Mouse (Mus musculus) midbrain, embryonic 15.5 days (tissue): ENCODE measurements around the gene Aldh1l1. TPM values are rescaled to one million over a fixed set of nuclear protein-coding genes. Genes with fewer than 3 reads are reported as not detected.

Experiments
- ATAC-seq: fragments of 200-750 bp; cut with Nextera tagmentation; replicated peaks from 2 replicates; pipeline ENCODE4 v1.8.0; 2017; ENCODE audit warnings: moderate TSS enrichment
- H3K27ac ChIP-seq: fragments of 300-500 bp; sonication (generic); 2 replicates; pipeline ENCODE4 v1.5.1; 2015; ENCODE audit warnings: mild to moderate bottlenecking, inconsistent platforms
- H3K27me3 ChIP-seq: fragments of 300-500 bp; sonication (generic); replicated peaks from 2 replicates; pipeline ENCODE4 v1.6.1; 2015; ENCODE audit warnings: inconsistent platforms
- H3K36me3 ChIP-seq: fragments of 300-500 bp; sonication (generic); replicated peaks from 2 replicates; pipeline ENCODE4 v1.6.1; 2015; ENCODE audit warnings: inconsistent platforms
- H3K4me1 ChIP-seq: fragments of 300-500 bp; sonication (generic); 2 replicates; pipeline ENCODE4 v1.6.1; 2015; ENCODE audit warnings: inconsistent platforms
- H3K4me2 ChIP-seq: fragments of 300-500 bp; sonication (generic); 2 replicates; pipeline ENCODE4 v1.6.1; 2015; ENCODE audit warnings: inconsistent platforms, mild to moderate bottlenecking, moderate library complexity
- H3K4me3 ChIP-seq: fragments of 300-500 bp; sonication (generic); 2 replicates; pipeline ENCODE4 v1.5.1; 2015; ENCODE audit warnings: mild to moderate bottlenecking, inconsistent platforms
- H3K9ac ChIP-seq: fragments of 300-500 bp; sonication (generic); 2 replicates; pipeline ENCODE4 v1.6.1; 2015; ENCODE audit warnings: mild to moderate bottlenecking, inconsistent platforms
- H3K9me3 ChIP-seq: fragments of 300-500 bp; sonication (generic); 2 replicates; pipeline ENCODE4 v1.6.1; 2016; ENCODE audit warnings: inconsistent platforms
- WGBS: fragments of 180-500 bp; shearing (Covaris S2); methylation state at CpG from one replicate; pipeline ENCODE4 v1.1.7; 2015; ENCODE audit warnings: mixed read lengths; 5-methylcytosine and 5-hydroxymethylcytosine counted together
- polyA plus RNA-seq: library from polyadenylated mRNA; unstranded; fragments of >200 nt; fragmentation: Nextera tagmentation; extraction: Ambion mirVana; gene quantifications from 2 replicates; pipeline ENCODE4 v1.2.1, GENCODE M21; 2015

Aldh1l1 gene
- polyA plus RNA-seq, 1 experiment from 2014 or later, result 49.9 TPM

- ATAC-seq, result no peak
- H3K27ac ChIP-seq, result no peak overlapping the region
- H3K9me3 ChIP-seq, result no peaks in the 10 kb centered on the region
- no peak overlapping the region for H3K9ac ChIP-seq
- peaks cover 4% of the 10 kb centered on the region for H3K4me1 ChIP-seq
- H3K36me3 ChIP-seq, result no peaks in the 10 kb centered on the region
- H3K4me2 ChIP-seq, result no peak overlapping the region
- WGBS, result 94% methylated on average over 4 of the region's 4 CpGs
- H3K27me3 ChIP-seq, result no peaks in the 10 kb centered on the region
- no peak overlapping the region for H3K4me3 ChIP-seq
These were observed 53.0 kb downstream of the Aldh1l1 start for GRCm38 (mm10) chr6:90539271-90539670.

GRCm38 (mm10) chr6:90540520-90540919, 54.3 kb downstream of the Aldh1l1 start:
- ATAC-seq, result no peak
- WGBS, result 78% methylated on average over 1 of the region's 1 CpGs
- H3K27me3 ChIP-seq, result no peaks in the 10 kb centered on the region

GRCm38 (mm10) chr6:90541367-90541772, 55.1 kb downstream of the Aldh1l1 start:
- WGBS, result 16% methylated on average over 5 of the region's 5 CpGs
- H3K4me2 ChIP-seq, result no peak overlapping the region

More at GRCm38 (mm10) chr6:90540520-90540919, 54.3 kb downstream of the Aldh1l1 start:
- H3K4me3 ChIP-seq, result no peak overlapping the region
- no peaks in the 10 kb centered on the region for H3K36me3 ChIP-seq
- no peak overlapping the region for H3K9ac ChIP-seq
- no peaks in the 10 kb centered on the region for H3K9me3 ChIP-seq
- H3K27ac ChIP-seq, result peak overlapping the region; percentile 68
- no peaks in the 10 kb centered on the region for H3K4me1 ChIP-seq
- H3K4me2 ChIP-seq, result no peak overlapping the region

GRCm38 (mm10) chr6:90544433-90544832, 58.2 kb downstream of the Aldh1l1 start:
- WGBS, result 78% methylated on average over 2 of the region's 2 CpGs
- Histone ChIP-seq H3K4me3 (no peak overlapping the region), H3K4me2 (no peak overlapping the region), H3K4me1 (no peaks in the 10 kb centered on the region), H3K27me3 (no peaks in the 10 kb centered on the region), H3K9me3 (no peaks in the 10 kb centered on the region), H3K27ac (no peak overlapping the region), H3K9ac (no peak overlapping the region), H3K36me3 (no peaks in the 10 kb centered on the region)
- no peak for ATAC-seq

More at GRCm38 (mm10) chr6:90541367-90541772, 55.1 kb downstream of the Aldh1l1 start:
- peak; percentile 85 for ATAC-seq
- Histone ChIP-seq H3K4me1 (no peaks in the 10 kb centered on the region), H3K4me3 (no peak overlapping the region), H3K9me3 (no peaks in the 10 kb centered on the region), H3K9ac (no peak overlapping the region), H3K36me3 (no peaks in the 10 kb centered on the region), H3K27ac (peak overlapping the region; percentile 68), H3K27me3 (no peaks in the 10 kb centered on the region)

- H3K9ac ChIP-seq, result no peak overlapping the region
- ATAC-seq, result no peak
- H3K4me1 ChIP-seq, result no peaks in the 10 kb centered on the region
- H3K9me3 ChIP-seq, result no peaks in the 10 kb centered on the region
- no peaks in the 10 kb centered on the region for H3K27me3 ChIP-seq
- no peak overlapping the region for H3K27ac ChIP-seq
- WGBS, result 69% methylated on average over 3 of the region's 3 CpGs
- no peak overlapping the region for H3K4me3 ChIP-seq
- H3K4me2 ChIP-seq, result no peak overlapping the region
- H3K36me3 ChIP-seq, result no peaks in the 10 kb centered on the region
These were observed 60.0 kb downstream of the Aldh1l1 start for GRCm38 (mm10) chr6:90546274-90546673.

GRCm38 (mm10) chr6:90547041-90547440, 60.8 kb downstream of the Aldh1l1 start:
- Histone ChIP-seq H3K9me3 (no peaks in the 10 kb centered on the region), H3K27ac (no peak overlapping the region), H3K4me2 (no peak overlapping the region), H3K9ac (no peak overlapping the region), H3K27me3 (no peaks in the 10 kb centered on the region), H3K4me1 (no peaks in the 10 kb centered on the region), H3K36me3 (no peaks in the 10 kb centered on the region), H3K4me3 (no peak overlapping the region)
- no peak for ATAC-seq
- WGBS, result 79% methylated on average over 3 of the region's 3 CpGs

GRCm38 (mm10) chr6:90550161-90550912, 64.1 kb downstream of the Aldh1l1 start:
- H3K9ac ChIP-seq, result no peak overlapping the region
- peak overlapping the region; percentile 15; the same call in 1 of the 2 replicates for H3K4me3 ChIP-seq
- H3K27me3 ChIP-seq, result no peaks in the 10 kb centered on the region
- WGBS, result 14% methylated on average over 25 of the region's 25 CpGs
- no peaks in the 10 kb centered on the region for H3K9me3 ChIP-seq
- peak overlapping the region; percentile 32 for H3K4me2 ChIP-seq
- no peaks in the 10 kb centered on the region for H3K36me3 ChIP-seq
- no peaks in the 10 kb centered on the region for H3K4me1 ChIP-seq
- peak; percentile 92 for ATAC-seq
- H3K27ac ChIP-seq, result 0 out of 2 replicates have a peak overlapping the region, but pooled peaks have one; percentile 8

- H3K4me3 ChIP-seq, result peak overlapping the region; percentile 5; the same call in 1 of the 2 replicates
- no peak overlapping the region for H3K9ac ChIP-seq
- H3K4me1 ChIP-seq, result no peaks in the 10 kb centered on the region
- H3K4me2 ChIP-seq, result peak overlapping the region; percentile 21
- H3K27ac ChIP-seq, result no peak overlapping the region
- H3K36me3 ChIP-seq, result no peaks in the 10 kb centered on the region
- no peaks in the 10 kb centered on the region for H3K9me3 ChIP-seq
- ATAC-seq, result no peak
- H3K27me3 ChIP-seq, result no peaks in the 10 kb centered on the region
These were observed 65.0 kb downstream of the Aldh1l1 start for GRCm38 (mm10) chr6:90551251-90551650.

GRCm38 (mm10) chr6:90553197-90553596, 67.0 kb downstream of the Aldh1l1 start:
- no peak overlapping the region for H3K4me3 ChIP-seq
- H3K36me3 ChIP-seq, result no peaks in the 10 kb centered on the region
- no peak overlapping the region for H3K4me2 ChIP-seq

GRCm38 (mm10) chr6:90553682-90554081, 67.5 kb downstream of the Aldh1l1 start:
- WGBS, result 93% methylated on average over 5 of the region's 5 CpGs

More at GRCm38 (mm10) chr6:90553197-90553596, 67.0 kb downstream of the Aldh1l1 start:
- Histone ChIP-seq H3K9ac (no peak overlapping the region), H3K27me3 (no peaks in the 10 kb centered on the region), H3K4me1 (no peaks in the 10 kb centered on the region), H3K27ac (no peak overlapping the region), H3K9me3 (no peaks in the 10 kb centered on the region)
- no peak for ATAC-seq

GRCm38 (mm10) chr6:90556534-90557058, 70.4 kb downstream of the Aldh1l1 start:
- Histone ChIP-seq H3K9ac (no peak overlapping the region), H3K27me3 (no peaks in the 10 kb centered on the region), H3K36me3 (no peaks in the 10 kb centered on the region), H3K4me1 (peaks cover 8% of the 10 kb centered on the region), H3K27ac (no peak overlapping the region), H3K4me3 (no peak overlapping the region), H3K9me3 (no peaks in the 10 kb centered on the region), H3K4me2 (no peak overlapping the region)
- ATAC-seq, result no peak
- 70% methylated on average over 2 of the region's 2 CpGs for WGBS

More at GRCm38 (mm10) chr6:90553682-90554081, 67.5 kb downstream of the Aldh1l1 start:
- H3K27ac ChIP-seq, result no peak overlapping the region
- no peaks in the 10 kb centered on the region for H3K9me3 ChIP-seq
- H3K4me1 ChIP-seq, result no peaks in the 10 kb centered on the region
- no peaks in the 10 kb centered on the region for H3K36me3 ChIP-seq
- H3K27me3 ChIP-seq, result no peaks in the 10 kb centered on the region
- no peak for ATAC-seq
- no peak overlapping the region for H3K9ac ChIP-seq
- no peak overlapping the region for H3K4me2 ChIP-seq
- no peak overlapping the region for H3K4me3 ChIP-seq

GRCm38 (mm10) chr6:90557077-90557476, 70.8 kb downstream of the Aldh1l1 start:
- Histone ChIP-seq H3K27me3 (no peaks in the 10 kb centered on the region), H3K27ac (no peak overlapping the region), H3K4me1 (peaks cover 8% of the 10 kb centered on the region), H3K36me3 (no peaks in the 10 kb centered on the region), H3K4me2 (no peak overlapping the region), H3K9ac (no peak overlapping the region), H3K9me3 (no peaks in the 10 kb centered on the region), H3K4me3 (no peak overlapping the region)
- no peak for ATAC-seq
- 92% methylated on average over 7 of the region's 7 CpGs for WGBS
